Mouse (Mus musculus): Measurements from ENCODE around the gene Lipi. TPM values are rescaled to one million over a fixed set of nuclear protein-coding genes. Genes with fewer than 3 reads are reported as not detected.

Gene Lipi
- polyA plus RNA-seq, 1 experiment from 2014 or later: not detected

GRCm38 (mm10) chr16:75537784-75538565 lies 47.9 kb downstream of the Lipi start:
- no peaks in the 10 kb centered on the region for H3K27me3 ChIP-seq
- 84% methylated on average over 7 of the region's 7 CpGs for WGBS
- no peaks in the 10 kb centered on the region for H3K36me3 ChIP-seq
- no peaks in the 10 kb centered on the region for H3K9me3 ChIP-seq (replicated peaks)
- no peak overlapping the region for H3K27ac ChIP-seq
- ATAC-seq (replicated peaks; ENCODE audit: low FRiP score): no peak
- no peak overlapping the region for H3K4me2 ChIP-seq
- H3K9ac ChIP-seq: no peak overlapping the region
- H3K4me1 ChIP-seq: no peaks in the 10 kb centered on the region
- H3K4me3 ChIP-seq (replicated peaks): no peak overlapping the region

GRCm38 (mm10) chr16:75531705-75532104 lies 54.2 kb downstream of the Lipi start:
- ATAC-seq (replicated peaks; ENCODE audit: low FRiP score): no peak
- WGBS: 16% methylated on average over 1 of the region's 1 CpGs
- no peak overlapping the region for H3K27ac ChIP-seq
- H3K4me1 ChIP-seq: no peaks in the 10 kb centered on the region
- H3K9me3 ChIP-seq (replicated peaks): no peaks in the 10 kb centered on the region
- H3K4me2 ChIP-seq: no peak overlapping the region
- H3K4me3 ChIP-seq (replicated peaks): no peak overlapping the region
- H3K27me3 ChIP-seq: no peaks in the 10 kb centered on the region
- H3K9ac ChIP-seq: no peak overlapping the region
- no peaks in the 10 kb centered on the region for H3K36me3 ChIP-seq

- no peaks in the 10 kb centered on the region for H3K9me3 ChIP-seq (replicated peaks)
- H3K36me3 ChIP-seq: no peaks in the 10 kb centered on the region
- 88% methylated on average over 4 of the region's 4 CpGs for WGBS
- no peak overlapping the region for H3K4me3 ChIP-seq (replicated peaks)
- no peak overlapping the region for H3K27ac ChIP-seq
- H3K27me3 ChIP-seq: no peaks in the 10 kb centered on the region
- no peak overlapping the region for H3K9ac ChIP-seq
- no peak for ATAC-seq (replicated peaks; ENCODE audit: low FRiP score)
- H3K4me1 ChIP-seq: no peaks in the 10 kb centered on the region
- H3K4me2 ChIP-seq: no peak overlapping the region
Measured at GRCm38 (mm10) chr16:75496568-75496967, 89.3 kb downstream of the Lipi start.

Other genes starting within 250 kb of the Lipi start
- gene Rbm11, start 6.8 kb upstream of the Lipi start, polyA plus RNA-seq (2015; fragmentation: Nextera tagmentation; extraction: Ambion mirVana): 0.09 and 0.40 TPM in 2 replicates
- 33.8 and 34.7 TPM in 2 replicates for gene Hspa13, start 181.0 kb upstream of the Lipi start, polyA plus RNA-seq (2015; fragmentation: Nextera tagmentation; extraction: Ambion mirVana)

Data from kidney, embryonic 15.5 days (tissue).